Mouse (Mus musculus) liver, embryonic 12.5 days (tissue): ENCODE measurements around the gene Cplx2. TPM values are rescaled to one million over a fixed set of nuclear protein-coding genes. Genes with fewer than 3 reads are reported as not detected.

ENCODE experiments used
- ATAC-seq: fragments of 200-750 bp; cut with Nextera tagmentation; 2 replicates; pipeline ENCODE4 v1.8.0; 2017; ENCODE audit warnings: moderate number of reproducible peaks, mild to moderate bottlenecking, moderate library complexity
- H3K27ac ChIP-seq: fragments of 300-500 bp; sonication (generic); 2 replicates; pipeline ENCODE4 v1.5.1; 2016; ENCODE audit warnings: mild to moderate bottlenecking
- H3K27me3 ChIP-seq: fragments of 300-500 bp; sonication (generic); replicated peaks from 2 replicates; pipeline ENCODE4 v1.6.1; 2016; ENCODE audit warnings: mild to moderate bottlenecking, moderate library complexity
- H3K36me3 ChIP-seq: fragments of 300-500 bp; sonication (generic); 2 replicates; pipeline ENCODE4 v1.6.1; 2016; ENCODE audit warnings: mild to moderate bottlenecking, moderate library complexity
- H3K4me1 ChIP-seq: fragments of 300-500 bp; sonication (generic); 2 replicates; pipeline ENCODE4 v1.6.1; 2016
- H3K4me2 ChIP-seq: fragments of 300-500 bp; sonication (generic); 2 replicates; pipeline ENCODE4 v1.6.1; 2016; ENCODE audit warnings: mild to moderate bottlenecking, moderate library complexity
- H3K4me3 ChIP-seq: fragments of 300-500 bp; sonication (generic); 2 replicates; pipeline ENCODE4 v1.5.1; 2016; ENCODE audit warnings: mild to moderate bottlenecking, moderate library complexity
- H3K9ac ChIP-seq: fragments of 300-500 bp; sonication (generic); 2 replicates; pipeline ENCODE4 v1.6.1; 2016; ENCODE audit warnings: mild to moderate bottlenecking, moderate library complexity
- H3K9me3 ChIP-seq: fragments of 300-500 bp; sonication (generic); replicated peaks from 2 replicates; pipeline ENCODE4 v1.6.1; 2016; ENCODE audit warnings: mild to moderate bottlenecking, moderate library complexity
- WGBS: fragments of 180-500 bp; shearing (Covaris S2); methylation state at CpG from one replicate; pipeline ENCODE4 v1.1.7; 2016; ENCODE audit not compliant: insufficient replicate concordance; 5-methylcytosine and 5-hydroxymethylcytosine counted together
- polyA plus RNA-seq: library from polyadenylated mRNA; unstranded; fragments of >200 nt; fragmentation: Nextera tagmentation; extraction: Ambion mirVana; gene quantifications from 2 replicates; pipeline ENCODE4 v1.2.1, GENCODE M21; 2016

The Cplx2 gene
- polyA plus RNA-seq, 1 experiment from 2014 or later, result 0.52 TPM

DNA sequence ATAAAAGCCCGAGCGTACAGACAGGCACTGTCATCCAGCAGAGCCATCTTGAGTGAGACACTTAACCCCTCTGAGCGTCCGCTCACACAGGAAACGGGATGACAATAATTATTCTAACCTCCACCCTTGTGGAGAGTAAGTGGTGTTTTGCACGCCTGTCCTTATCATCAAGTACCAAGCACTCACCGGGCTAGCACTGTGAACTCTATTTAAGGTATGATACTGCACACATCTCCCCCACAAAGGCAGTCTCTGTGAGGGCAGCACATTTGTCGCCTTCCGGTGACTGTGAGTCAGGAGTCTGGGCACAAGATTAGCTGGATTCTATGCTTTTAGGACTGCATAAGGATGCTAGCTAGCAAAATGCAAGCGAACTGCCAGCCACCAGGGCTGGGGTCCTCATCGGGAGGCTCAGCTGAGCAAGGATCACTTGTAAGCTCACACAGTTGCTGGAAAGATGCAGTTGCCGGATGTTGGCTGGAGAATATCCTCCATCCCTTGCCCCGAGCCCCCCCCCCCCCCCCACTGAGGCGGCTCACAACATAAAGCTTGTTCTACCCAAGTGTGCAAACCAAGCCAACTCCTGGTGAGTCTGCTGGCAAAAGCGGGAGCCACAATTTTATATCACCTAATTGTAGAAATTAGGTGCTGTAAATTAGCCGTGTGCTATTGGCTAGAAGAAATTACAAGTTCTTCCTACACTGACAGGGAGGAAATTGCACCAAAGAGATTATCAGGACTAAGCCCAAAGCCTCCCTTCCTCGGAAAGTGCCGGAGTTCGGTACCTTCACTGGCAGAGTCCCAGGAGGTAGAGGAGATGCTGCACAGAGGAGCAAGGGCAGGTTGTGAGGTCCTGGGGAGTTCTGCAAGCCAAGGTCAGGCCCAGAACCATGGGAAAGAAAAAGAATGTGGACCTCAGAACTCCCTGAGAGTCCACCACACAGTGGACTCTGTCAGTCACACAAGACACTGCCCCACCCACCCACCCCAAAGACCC is 14.2 kb downstream of the Cplx2 start:
- Histone ChIP-seq H3K27ac (no peak overlapping the region), H3K4me3 (no peak overlapping the region), H3K9ac (no peak overlapping the region), H3K36me3 (no peaks in the 10 kb centered on the region), H3K4me1 (no peaks in the 10 kb centered on the region), H3K9me3 (no peaks in the 10 kb centered on the region), H3K27me3 (peaks cover 6% of the 10 kb centered on the region), H3K4me2 (no peak overlapping the region)
- ATAC-seq, result no peak
- WGBS, result 32% methylated on average over 19 of the region's 19 CpGs

DNA sequence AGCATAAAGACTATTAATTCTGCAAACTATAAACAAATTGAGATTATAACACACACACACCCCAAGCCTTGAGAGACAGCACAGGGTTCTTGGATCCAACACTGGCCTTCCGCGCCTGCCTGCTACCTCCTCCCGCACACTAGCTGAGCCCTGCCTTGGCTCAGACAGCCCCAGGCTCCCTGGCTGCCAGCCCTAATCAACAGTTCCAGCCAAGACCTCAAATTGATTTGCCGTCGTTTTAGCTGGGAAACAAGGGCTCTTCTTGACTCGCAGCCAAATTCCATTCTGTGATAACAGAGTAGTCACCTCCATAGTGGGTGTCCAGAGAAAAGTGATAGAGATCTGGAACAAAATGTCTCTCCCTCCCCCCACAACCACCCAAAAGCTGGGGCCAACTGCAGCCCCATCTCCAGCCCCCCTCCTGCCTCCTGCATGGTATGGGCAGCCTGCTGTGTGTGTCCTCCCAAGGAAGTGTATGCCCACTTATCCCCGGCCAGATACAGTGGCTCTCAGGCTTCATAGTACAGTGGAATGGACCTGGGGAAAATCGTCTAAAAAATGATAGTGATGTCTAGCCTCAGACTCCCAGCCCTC is 18.9 kb downstream of the Cplx2 start:
- no peak overlapping the region for H3K4me3 ChIP-seq
- WGBS, result 49% methylated on average over 8 of the region's 8 CpGs
- no peaks in the 10 kb centered on the region for H3K4me1 ChIP-seq
- H3K27ac ChIP-seq, result no peak overlapping the region
- no peaks in the 10 kb centered on the region for H3K27me3 ChIP-seq
- no peaks in the 10 kb centered on the region for H3K36me3 ChIP-seq
- H3K9me3 ChIP-seq, result no peaks in the 10 kb centered on the region
- H3K4me2 ChIP-seq, result no peak overlapping the region
- no peak for ATAC-seq
- H3K9ac ChIP-seq, result no peak overlapping the region

DNA sequence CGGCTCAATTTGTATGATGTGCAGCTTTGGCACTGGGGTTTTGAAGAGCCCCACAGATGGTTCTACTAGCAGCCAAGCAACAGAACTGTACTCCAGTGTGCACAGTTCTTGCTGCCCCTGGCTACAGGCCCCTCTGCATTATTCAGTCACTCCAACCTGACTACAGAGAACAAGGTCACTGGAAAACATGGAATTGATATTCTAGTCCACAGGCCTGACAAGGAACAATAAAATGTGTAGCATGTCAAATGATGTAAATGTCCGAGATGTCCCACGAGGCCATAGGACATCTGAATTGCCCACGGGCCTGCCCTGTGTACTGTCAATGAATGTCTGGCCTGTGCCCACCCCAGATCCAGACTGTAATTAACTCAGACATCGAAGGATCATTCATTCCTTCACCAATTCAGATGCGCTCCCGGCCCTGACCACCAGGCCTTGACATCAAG is 19.4 kb downstream of the Cplx2 start:
- no peaks in the 10 kb centered on the region for H3K36me3 ChIP-seq
- no peaks in the 10 kb centered on the region for H3K27me3 ChIP-seq
- no peak overlapping the region for H3K4me3 ChIP-seq
- no peak for ATAC-seq
- no peaks in the 10 kb centered on the region for H3K9me3 ChIP-seq
- no peak overlapping the region for H3K27ac ChIP-seq
- 80% methylated on average over 7 of the region's 7 CpGs for WGBS
- H3K9ac ChIP-seq, result no peak overlapping the region
- no peaks in the 10 kb centered on the region for H3K4me1 ChIP-seq
- H3K4me2 ChIP-seq, result no peak overlapping the region

DNA sequence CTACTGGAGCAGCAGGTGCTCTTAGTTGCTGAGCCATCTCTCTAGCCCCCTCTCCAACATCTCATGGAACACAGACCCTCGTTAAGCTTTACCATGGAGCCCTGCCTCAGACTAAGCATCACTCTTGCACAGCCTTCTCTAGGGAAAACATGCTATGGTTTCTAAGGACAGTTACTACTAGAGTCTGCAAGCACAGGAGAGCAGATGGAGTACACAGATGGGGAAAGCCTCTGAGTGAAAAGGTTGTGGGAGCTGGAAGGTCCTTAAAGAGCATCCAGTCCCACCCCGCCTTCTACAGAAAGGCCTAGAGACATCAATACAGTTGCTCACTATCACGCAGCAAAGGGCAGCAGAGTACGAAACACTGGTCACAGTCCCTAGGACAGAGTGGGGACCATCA is 20.2 kb downstream of the Cplx2 start:
- no peak overlapping the region for H3K9ac ChIP-seq
- no peak for ATAC-seq
- WGBS, result 88% methylated on average over 4 of the region's 4 CpGs
- H3K4me3 ChIP-seq, result no peak overlapping the region
- no peak overlapping the region for H3K27ac ChIP-seq
- no peaks in the 10 kb centered on the region for H3K4me1 ChIP-seq
- H3K27me3 ChIP-seq, result no peaks in the 10 kb centered on the region
- H3K36me3 ChIP-seq, result no peaks in the 10 kb centered on the region
- no peaks in the 10 kb centered on the region for H3K9me3 ChIP-seq
- H3K4me2 ChIP-seq, result no peak overlapping the region

DNA sequence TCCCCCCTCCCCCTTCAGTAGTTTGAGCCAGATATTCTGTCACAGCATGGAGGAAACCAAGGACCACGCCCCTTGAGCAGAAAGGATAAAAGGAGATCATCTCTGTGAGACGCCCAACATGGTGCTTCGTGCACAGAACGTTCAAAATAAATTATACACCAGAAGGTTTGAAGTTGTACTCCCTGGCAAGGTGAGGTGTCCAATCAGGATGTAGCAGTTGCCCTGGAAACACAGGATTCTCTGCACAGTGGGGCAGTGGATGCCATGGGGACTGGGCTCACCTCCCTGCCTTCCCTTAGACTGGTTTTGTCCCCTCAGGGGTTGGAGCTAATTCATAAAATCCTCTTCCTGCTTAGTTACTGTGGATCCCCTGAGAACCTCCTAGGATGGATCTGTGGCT is 25.9 kb downstream of the Cplx2 start:
- no peak for ATAC-seq
- no peaks in the 10 kb centered on the region for H3K9me3 ChIP-seq
- 54% methylated on average over 4 of the region's 4 CpGs for WGBS

DNA sequence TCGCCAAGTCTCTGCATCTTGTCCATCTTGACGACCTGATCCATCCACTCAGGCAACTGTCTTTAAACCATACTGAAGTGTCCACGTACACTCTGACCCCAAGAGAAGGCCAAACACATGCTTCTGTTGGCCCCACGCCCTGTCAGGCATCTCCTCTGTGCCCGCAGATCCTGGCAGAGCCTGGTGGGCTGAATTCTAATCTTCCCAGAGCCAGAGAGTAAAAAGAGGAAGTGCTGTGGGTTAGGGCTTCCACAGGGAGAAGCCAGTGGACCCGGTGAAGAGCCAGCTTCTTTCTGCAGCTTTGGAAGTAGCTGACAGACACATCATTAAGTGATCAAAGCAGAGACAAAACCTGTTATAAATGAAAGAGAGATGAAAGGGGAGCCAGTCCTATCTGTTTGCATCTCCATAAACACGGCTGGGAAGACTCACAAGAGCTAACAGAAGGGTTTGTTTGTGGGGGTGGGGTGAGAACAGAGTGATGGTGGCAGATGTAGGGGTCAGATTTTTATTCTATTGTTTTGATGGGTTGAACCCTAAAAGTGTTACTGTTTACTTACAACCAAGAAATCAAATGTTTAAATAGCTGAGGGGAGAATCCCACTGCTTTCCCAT is 29.5 kb downstream of the Cplx2 start:
- H3K4me2 ChIP-seq, result no peak overlapping the region
- no peak overlapping the region for H3K27ac ChIP-seq
- H3K27me3 ChIP-seq, result no peaks in the 10 kb centered on the region
- ATAC-seq, result no peak
- 23% methylated on average over 7 of the region's 7 CpGs for WGBS
- H3K9me3 ChIP-seq, result no peaks in the 10 kb centered on the region
- no peak overlapping the region for H3K9ac ChIP-seq
- no peaks in the 10 kb centered on the region for H3K36me3 ChIP-seq
- H3K4me3 ChIP-seq, result no peak overlapping the region
- H3K4me1 ChIP-seq, result 0 out of 2 replicates have a peak, but pooled peaks cover 9% of the 10 kb centered on the region

More for the DNA sequence above, 25.9 kb downstream of the Cplx2 start:
- Histone ChIP-seq H3K4me3 (no peak overlapping the region), H3K4me2 (no peak overlapping the region), H3K9ac (no peak overlapping the region), H3K4me1 (0 out of 2 replicates have a peak, but pooled peaks cover 9% of the 10 kb centered on the region), H3K36me3 (no peaks in the 10 kb centered on the region), H3K27me3 (no peaks in the 10 kb centered on the region), H3K27ac (no peak overlapping the region)

DNA sequence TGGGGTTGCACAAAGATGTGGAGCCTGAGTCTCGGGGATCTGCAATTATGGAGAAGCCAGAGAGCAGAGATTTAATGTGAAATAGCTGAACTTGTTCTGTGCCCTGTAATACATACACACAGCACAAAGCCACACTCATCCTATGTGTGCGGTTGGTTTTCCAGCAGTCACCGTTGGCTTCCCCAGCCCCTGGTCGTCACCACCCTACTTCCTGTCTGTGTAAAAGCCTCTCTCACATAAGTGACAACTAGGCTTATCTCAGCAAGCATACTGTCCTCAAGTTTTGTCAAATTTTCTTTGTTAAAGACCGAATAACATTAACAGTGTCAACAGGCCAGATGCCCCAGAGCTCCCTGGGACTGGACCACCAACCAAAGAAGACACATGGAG is 30.0 kb downstream of the Cplx2 start:
- no peaks in the 10 kb centered on the region for H3K27me3 ChIP-seq
- no peak for ATAC-seq
- WGBS, result 18% methylated on average over 5 of the region's 5 CpGs
- H3K9me3 ChIP-seq, result no peaks in the 10 kb centered on the region
- no peaks in the 10 kb centered on the region for H3K36me3 ChIP-seq
- H3K27ac ChIP-seq, result no peak overlapping the region
- H3K4me1 ChIP-seq, result 0 out of 2 replicates have a peak, but pooled peaks cover 9% of the 10 kb centered on the region
- H3K4me2 ChIP-seq, result no peak overlapping the region
- no peak overlapping the region for H3K9ac ChIP-seq
- H3K4me3 ChIP-seq, result no peak overlapping the region

DNA sequence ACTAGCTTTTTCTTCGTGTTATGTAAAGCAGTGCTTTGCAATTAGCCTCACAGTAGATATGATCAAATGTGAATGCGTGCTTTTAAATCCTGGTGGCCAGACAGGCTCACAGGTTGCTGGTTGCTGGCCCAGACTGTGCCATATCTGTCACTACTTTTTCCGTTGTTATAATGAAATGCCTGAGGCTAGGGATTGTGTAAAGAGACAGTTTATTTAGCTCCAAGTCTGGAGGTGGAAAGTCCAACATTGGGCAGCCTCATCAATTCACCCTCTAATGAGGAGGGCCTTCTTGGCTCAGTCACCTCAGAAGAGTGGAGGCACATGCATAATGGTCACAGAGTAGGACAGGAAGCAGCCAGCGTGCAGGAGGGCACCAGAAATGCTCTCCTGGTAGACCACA is 31.2 kb downstream of the Cplx2 start:
- Histone ChIP-seq H3K9me3 (no peaks in the 10 kb centered on the region), H3K4me2 (no peak overlapping the region), H3K27ac (no peak overlapping the region), H3K4me3 (no peak overlapping the region), H3K9ac (no peak overlapping the region), H3K4me1 (0 out of 2 replicates have a peak, but pooled peaks cover 9% of the 10 kb centered on the region), H3K27me3 (no peaks in the 10 kb centered on the region), H3K36me3 (no peaks in the 10 kb centered on the region)
- ATAC-seq, result no peak
- 61% methylated on average over 4 of the region's 4 CpGs for WGBS

DNA sequence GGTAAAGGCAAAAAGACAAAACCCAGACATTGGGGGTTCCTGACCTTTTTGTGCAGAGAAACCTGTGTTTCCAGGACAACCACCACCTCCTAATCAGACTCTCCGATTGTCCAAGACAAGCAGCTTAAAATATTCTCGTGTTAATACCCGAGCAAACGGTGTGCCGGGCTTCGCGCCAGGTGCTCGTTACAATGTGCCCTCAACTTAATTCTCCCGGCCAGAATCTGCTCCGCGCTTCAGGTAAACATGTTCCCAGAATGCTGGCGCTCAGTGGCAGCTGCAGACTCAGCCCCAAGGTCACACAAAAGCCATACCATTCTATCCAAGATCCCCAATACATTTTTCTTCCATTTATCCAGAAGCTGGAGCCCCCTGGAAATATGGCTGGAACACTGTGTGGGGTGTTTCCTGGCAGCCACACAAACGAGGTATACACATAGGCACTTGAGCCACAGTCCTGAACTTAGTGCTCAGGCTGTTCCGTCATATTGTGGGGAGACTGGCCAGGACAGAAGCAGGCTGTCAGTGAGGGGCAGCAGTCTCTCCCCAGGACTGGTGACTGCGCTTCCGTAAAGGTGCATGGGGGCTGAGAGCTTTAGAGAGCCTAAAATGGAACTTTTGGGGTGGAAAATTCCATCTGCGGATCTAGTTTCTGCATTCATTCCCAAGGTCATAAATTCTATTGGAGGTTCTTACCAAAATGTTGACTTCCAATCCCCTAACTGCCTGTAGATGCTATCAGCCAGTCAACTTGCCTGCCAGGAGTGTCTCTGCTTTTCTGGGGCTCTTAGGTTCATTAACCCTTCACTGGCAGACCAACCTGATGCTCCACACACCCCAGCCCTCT is 32.3 kb downstream of the Cplx2 start:
- Histone ChIP-seq H3K4me3 (no peak overlapping the region), H3K9ac (no peak overlapping the region), H3K4me1 (0 out of 2 replicates have a peak, but pooled peaks cover 9% of the 10 kb centered on the region), H3K4me2 (no peak overlapping the region), H3K27me3 (no peaks in the 10 kb centered on the region), H3K9me3 (no peaks in the 10 kb centered on the region), H3K27ac (no peak overlapping the region), H3K36me3 (no peaks in the 10 kb centered on the region)
- 68% methylated on average over 17 of the region's 17 CpGs for WGBS
- ATAC-seq, result no peak

DNA sequence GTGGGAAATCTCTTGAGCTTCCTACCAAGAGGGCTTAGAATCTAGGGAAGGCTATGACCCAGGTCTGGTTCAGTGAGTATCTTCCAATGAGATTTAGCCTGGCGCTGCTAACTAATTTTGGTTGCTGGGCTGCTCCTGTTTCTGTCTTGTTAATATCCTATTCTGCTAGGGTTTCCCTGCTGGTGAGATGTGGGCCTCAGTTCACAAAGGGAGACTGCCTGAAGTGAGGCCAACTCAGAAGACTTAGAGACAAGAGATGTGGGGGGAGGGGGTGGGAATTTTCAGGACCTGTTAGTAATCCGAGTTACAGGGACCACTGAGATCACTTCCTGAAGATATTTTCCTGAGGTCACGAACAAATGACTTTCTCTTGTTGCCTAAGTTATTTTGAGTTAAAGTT is 33.1 kb downstream of the Cplx2 start:
- no peaks in the 10 kb centered on the region for H3K9me3 ChIP-seq
- no peak for ATAC-seq
- H3K4me1 ChIP-seq, result 0 out of 2 replicates have a peak, but pooled peaks cover 9% of the 10 kb centered on the region
- H3K9ac ChIP-seq, result no peak overlapping the region
- no peaks in the 10 kb centered on the region for H3K27me3 ChIP-seq
- no peak overlapping the region for H3K4me3 ChIP-seq
- no peak overlapping the region for H3K27ac ChIP-seq
- no peaks in the 10 kb centered on the region for H3K36me3 ChIP-seq
- 52% methylated on average over 3 of the region's 3 CpGs for WGBS
- H3K4me2 ChIP-seq, result no peak overlapping the region

DNA sequence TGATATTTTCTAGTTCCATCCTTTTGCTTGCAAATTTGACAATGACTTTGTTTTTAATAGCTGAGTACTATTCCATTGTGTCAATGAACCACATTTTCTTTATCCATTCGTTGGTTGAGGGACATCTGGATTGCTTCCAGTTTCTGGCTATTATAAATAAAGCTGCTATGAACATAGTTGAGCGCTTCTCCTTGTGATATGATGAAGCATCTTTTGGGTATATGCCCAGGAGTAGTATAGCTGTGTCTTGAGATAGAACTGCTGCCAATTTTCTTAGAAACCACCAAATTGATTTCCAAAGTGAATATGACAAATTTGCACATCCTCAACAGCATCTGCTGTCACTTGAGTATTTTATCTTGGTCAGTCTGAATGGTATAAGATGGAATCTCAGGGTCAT is 34.7 kb downstream of the Cplx2 start:
- 0 out of 2 replicates have a peak, but pooled peaks cover 6% of the 10 kb centered on the region for H3K4me1 ChIP-seq

More for the DNA sequence above, 34.7 kb downstream of the Cplx2 start:
- ATAC-seq, result no peak
- Histone ChIP-seq H3K27ac (no peak overlapping the region), H3K4me2 (no peak overlapping the region), H3K36me3 (no peaks in the 10 kb centered on the region), H3K27me3 (no peaks in the 10 kb centered on the region), H3K9me3 (no peaks in the 10 kb centered on the region), H3K9ac (no peak overlapping the region), H3K4me3 (no peak overlapping the region)
- WGBS, result 45% methylated on average over 2 of the region's 2 CpGs
